Mouse (Mus musculus): ENCODE data around the gene Hdac4. TPM values are rescaled to one million over a fixed set of nuclear protein-coding genes. Genes with fewer than 3 reads are reported as not detected.

The Hdac4 gene
- polyA plus RNA-seq, 1 experiment from 2014 or later: 10.5 TPM

DNA sequence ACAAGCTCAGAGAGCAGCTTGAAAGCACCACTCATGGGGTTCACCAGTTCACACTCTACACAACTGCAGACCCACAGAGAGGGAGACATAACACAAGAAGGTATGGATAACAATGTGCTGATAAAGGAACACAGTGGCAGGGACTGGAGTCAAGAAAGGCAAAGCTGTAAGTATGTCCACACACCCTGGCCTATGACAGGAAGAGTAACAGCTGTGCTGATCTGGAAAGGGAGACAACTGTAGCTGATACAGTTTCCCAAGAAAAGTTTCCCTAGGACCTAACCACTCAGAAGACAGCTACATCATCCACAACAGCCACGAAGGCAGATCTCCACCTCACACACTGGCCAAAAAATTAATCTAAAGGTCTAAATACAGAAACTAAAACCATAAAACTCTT, 68.1 kb downstream of the Hdac4 start:
- H3K4me3 ChIP-seq: no peak overlapping the region
- no peak overlapping the region for H3K9ac ChIP-seq
- ATAC-seq (replicated peaks; ENCODE audit: insufficient number of reproducible peaks, insufficient read depth, low FRiP score, low read depth): no peak
- H3K36me3 ChIP-seq: no peaks in the 10 kb centered on the region
- peak overlapping the region; percentile 21; the same call in 1 of the 2 replicates for H3K27ac ChIP-seq
- WGBS: 42% methylated on average over 1 of the region's 1 CpGs
- no peaks in the 10 kb centered on the region for H3K27me3 ChIP-seq
- H3K4me1 ChIP-seq (replicated peaks): peaks cover 37% of the 10 kb centered on the region
- no peak overlapping the region for H3K4me2 ChIP-seq
- no peaks in the 10 kb centered on the region for H3K9me3 ChIP-seq (replicated peaks)

DNA sequence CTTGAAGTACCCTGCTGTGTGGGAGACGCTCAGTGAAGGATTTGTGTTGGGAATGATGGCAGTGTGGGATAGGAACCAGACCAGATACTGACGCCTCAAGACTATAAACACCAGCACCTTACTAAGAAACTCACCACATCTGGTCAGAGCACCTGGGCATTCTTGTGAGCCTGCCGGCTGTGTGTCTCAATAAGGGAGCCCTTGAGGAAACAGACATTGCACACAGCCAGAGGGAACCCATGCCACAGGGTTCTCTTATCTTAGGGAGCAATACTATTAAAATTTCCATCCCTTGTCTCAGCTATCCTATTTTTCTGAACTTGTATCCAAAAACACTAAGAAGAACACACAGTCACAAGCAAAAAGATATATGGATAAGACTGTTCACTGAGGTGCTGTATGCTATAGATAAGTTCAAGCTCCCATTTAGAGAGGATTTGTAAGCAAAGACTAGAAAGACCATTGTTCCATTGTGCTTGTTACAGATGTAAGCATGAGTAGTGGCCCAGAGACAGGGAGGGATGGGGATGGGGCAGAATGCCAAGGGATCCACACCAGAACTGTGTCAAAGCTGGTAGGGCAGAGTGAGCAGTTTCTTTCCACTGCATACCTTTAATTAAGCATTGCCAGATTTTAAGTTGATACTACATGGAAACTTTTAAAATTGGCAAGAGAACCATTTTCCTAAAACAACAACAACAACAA, 70.8 kb downstream of the Hdac4 start:
- 59% methylated on average over 3 of the region's 3 CpGs for WGBS
- H3K9me3 ChIP-seq (replicated peaks): no peaks in the 10 kb centered on the region
- ATAC-seq (replicated peaks; ENCODE audit: insufficient number of reproducible peaks, insufficient read depth, low FRiP score, low read depth): no peak
- H3K4me1 ChIP-seq (replicated peaks): peaks cover 15% of the 10 kb centered on the region; the same call in 1 of the 2 replicates
- no peak overlapping the region for H3K4me2 ChIP-seq
- no peaks in the 10 kb centered on the region for H3K36me3 ChIP-seq
- H3K27me3 ChIP-seq: no peaks in the 10 kb centered on the region
- H3K9ac ChIP-seq: no peak overlapping the region
- no peak overlapping the region for H3K4me3 ChIP-seq
- no peak overlapping the region for H3K27ac ChIP-seq

- Histone ChIP-seq H3K4me3 (no peak overlapping the region), H3K4me2 (no peak overlapping the region), H3K9me3 (replicated peaks) (no peaks in the 10 kb centered on the region), H3K36me3 (no peaks in the 10 kb centered on the region), H3K4me1 (replicated peaks) (peaks cover 29% of the 10 kb centered on the region), H3K27me3 (no peaks in the 10 kb centered on the region), H3K27ac (no peak overlapping the region), H3K9ac (no peak overlapping the region)
- WGBS: 33% methylated on average over 5 of the region's 5 CpGs
- no peak for ATAC-seq (replicated peaks; ENCODE audit: insufficient number of reproducible peaks, insufficient read depth, low FRiP score, low read depth)
Measured at GRCm38 (mm10) chr1:92119303-92119702, 76.2 kb downstream of the Hdac4 start.

DNA sequence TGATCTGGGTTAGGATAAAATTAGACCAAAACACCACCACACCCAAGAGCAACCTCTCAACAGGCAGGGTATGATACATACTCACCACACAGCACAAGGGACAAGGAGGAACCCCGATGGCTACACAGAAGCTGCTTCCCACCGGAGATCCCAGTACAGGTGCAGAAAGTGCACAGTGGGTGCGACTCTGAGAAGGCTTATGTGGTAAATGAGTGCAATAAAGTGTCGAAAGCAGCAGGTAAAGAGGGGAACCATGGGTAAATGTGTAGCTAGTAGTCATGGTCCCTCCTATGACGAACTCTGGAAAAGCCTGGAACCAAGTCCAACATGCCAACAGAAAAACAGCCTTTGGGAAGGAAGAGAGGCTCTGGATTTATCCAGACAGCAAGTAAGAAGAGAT, 77.9 kb downstream of the Hdac4 start:
- Histone ChIP-seq H3K4me2 (no peak overlapping the region), H3K9ac (no peak overlapping the region), H3K4me1 (replicated peaks) (peaks cover 38% of the 10 kb centered on the region), H3K27ac (no peak overlapping the region), H3K36me3 (no peaks in the 10 kb centered on the region), H3K4me3 (no peak overlapping the region), H3K9me3 (replicated peaks) (no peaks in the 10 kb centered on the region), H3K27me3 (no peaks in the 10 kb centered on the region)
- 87% methylated on average over 5 of the region's 5 CpGs for WGBS
- ATAC-seq (replicated peaks; ENCODE audit: insufficient number of reproducible peaks, insufficient read depth, low FRiP score, low read depth): no peak

- peaks cover 40% of the 10 kb centered on the region for H3K4me1 ChIP-seq (replicated peaks)
- H3K9me3 ChIP-seq (replicated peaks): no peaks in the 10 kb centered on the region
- no peaks in the 10 kb centered on the region for H3K27me3 ChIP-seq
- no peak overlapping the region for H3K4me3 ChIP-seq
- 44% methylated on average over 4 of the region's 4 CpGs for WGBS
- no peak for ATAC-seq (replicated peaks; ENCODE audit: insufficient number of reproducible peaks, insufficient read depth, low FRiP score, low read depth)
- H3K36me3 ChIP-seq: no peaks in the 10 kb centered on the region
- H3K9ac ChIP-seq: no peak overlapping the region
- H3K27ac ChIP-seq: peak overlapping the region; percentile 56
- no peak overlapping the region for H3K4me2 ChIP-seq
Measured at GRCm38 (mm10) chr1:92116169-92116568, 79.3 kb downstream of the Hdac4 start.

GRCm38 (mm10) chr1:92114091-92114490, 81.4 kb downstream of the Hdac4 start:
- H3K9ac ChIP-seq: no peak overlapping the region
- H3K36me3 ChIP-seq: no peaks in the 10 kb centered on the region
- no peaks in the 10 kb centered on the region for H3K9me3 ChIP-seq (replicated peaks)
- H3K27me3 ChIP-seq: no peaks in the 10 kb centered on the region
- ATAC-seq (replicated peaks; ENCODE audit: insufficient number of reproducible peaks, insufficient read depth, low FRiP score, low read depth): no peak
- H3K27ac ChIP-seq: no peak overlapping the region
- peaks cover 35% of the 10 kb centered on the region for H3K4me1 ChIP-seq (replicated peaks)
- no peak overlapping the region for H3K4me2 ChIP-seq
- H3K4me3 ChIP-seq: no peak overlapping the region
- WGBS: 82% methylated on average over 3 of the region's 3 CpGs

DNA sequence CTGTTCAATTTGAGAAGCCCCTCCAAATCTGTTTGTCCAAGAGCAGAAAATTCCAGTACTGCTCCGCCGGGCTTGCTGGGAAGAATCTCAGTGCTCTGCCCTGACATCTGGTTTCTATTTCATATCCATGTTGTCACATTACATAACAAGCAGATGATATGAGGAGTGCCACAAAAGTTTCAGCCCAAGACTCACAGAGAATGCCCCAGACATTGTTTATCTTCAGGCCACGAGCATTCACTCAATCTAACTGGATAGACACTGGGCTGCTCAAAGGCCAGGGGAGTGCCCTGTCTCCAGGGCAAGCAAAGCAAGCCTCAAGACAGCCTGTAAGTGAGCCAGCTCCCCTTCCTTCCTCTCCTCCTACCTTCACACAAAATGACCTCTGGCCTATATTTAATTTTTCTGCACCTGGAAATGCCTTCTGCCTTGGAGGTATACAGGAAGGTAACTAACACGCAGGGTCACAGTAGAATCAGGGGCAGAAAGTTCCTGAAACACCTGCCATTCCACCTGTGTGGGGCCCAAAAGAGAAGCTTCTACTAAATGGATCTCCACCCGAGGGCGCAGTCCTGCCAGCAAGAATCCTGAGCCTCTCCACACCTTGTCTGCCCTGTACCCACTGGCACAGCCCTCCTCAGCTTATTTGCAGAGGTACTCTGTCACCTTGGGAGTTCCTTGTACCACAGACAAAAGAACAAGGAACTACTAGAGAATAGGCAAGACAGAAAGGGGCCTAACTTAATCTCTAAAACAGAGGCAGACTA, 82.1 kb downstream of the Hdac4 start:
- no peak overlapping the region for H3K4me3 ChIP-seq
- H3K4me2 ChIP-seq: no peak overlapping the region
- peak overlapping the region; percentile 5; the same call in 1 of the 2 replicates for H3K27ac ChIP-seq
- H3K9ac ChIP-seq: no peak overlapping the region
- WGBS: 54% methylated on average over 6 of the region's 6 CpGs
- no peaks in the 10 kb centered on the region for H3K36me3 ChIP-seq
- no peaks in the 10 kb centered on the region for H3K27me3 ChIP-seq
- H3K4me1 ChIP-seq (replicated peaks): peaks cover 40% of the 10 kb centered on the region
- no peak for ATAC-seq (replicated peaks; ENCODE audit: insufficient number of reproducible peaks, insufficient read depth, low FRiP score, low read depth)
- no peaks in the 10 kb centered on the region for H3K9me3 ChIP-seq (replicated peaks)

GRCm38 (mm10) chr1:92112591-92112990, 82.9 kb downstream of the Hdac4 start:
- Histone ChIP-seq H3K4me2 (no peak overlapping the region), H3K27ac (peak overlapping the region; percentile 5; the same call in 1 of the 2 replicates)
- 84% methylated on average over 5 of the region's 5 CpGs for WGBS

DNA sequence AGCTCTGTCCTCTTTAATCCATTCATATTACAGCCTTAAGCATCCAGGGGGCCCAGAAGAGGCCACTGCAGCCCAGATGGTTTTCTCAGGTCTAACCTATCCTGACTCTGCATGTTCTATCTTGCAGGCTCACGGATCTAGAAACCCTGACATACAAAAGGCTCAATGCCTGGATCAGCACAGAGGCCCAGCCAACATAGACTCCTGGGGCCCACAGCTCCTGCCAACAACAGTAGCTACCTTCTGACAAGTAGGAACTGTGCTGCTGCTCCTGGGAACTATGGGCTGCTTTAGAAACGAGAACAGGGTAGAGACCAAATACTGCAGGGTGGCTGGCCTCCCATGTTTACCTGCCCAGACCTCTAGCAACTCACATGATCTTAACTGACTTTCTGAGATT, 83.9 kb downstream of the Hdac4 start:
- H3K9ac ChIP-seq: no peak overlapping the region

More at GRCm38 (mm10) chr1:92112591-92112990, 82.9 kb downstream of the Hdac4 start:
- H3K9ac ChIP-seq: no peak overlapping the region
- peaks cover 40% of the 10 kb centered on the region for H3K4me1 ChIP-seq (replicated peaks)
- no peaks in the 10 kb centered on the region for H3K36me3 ChIP-seq
- no peaks in the 10 kb centered on the region for H3K9me3 ChIP-seq (replicated peaks)
- ATAC-seq (replicated peaks; ENCODE audit: insufficient number of reproducible peaks, insufficient read depth, low FRiP score, low read depth): no peak
- H3K27me3 ChIP-seq: no peaks in the 10 kb centered on the region
- no peak overlapping the region for H3K4me3 ChIP-seq

DNA sequence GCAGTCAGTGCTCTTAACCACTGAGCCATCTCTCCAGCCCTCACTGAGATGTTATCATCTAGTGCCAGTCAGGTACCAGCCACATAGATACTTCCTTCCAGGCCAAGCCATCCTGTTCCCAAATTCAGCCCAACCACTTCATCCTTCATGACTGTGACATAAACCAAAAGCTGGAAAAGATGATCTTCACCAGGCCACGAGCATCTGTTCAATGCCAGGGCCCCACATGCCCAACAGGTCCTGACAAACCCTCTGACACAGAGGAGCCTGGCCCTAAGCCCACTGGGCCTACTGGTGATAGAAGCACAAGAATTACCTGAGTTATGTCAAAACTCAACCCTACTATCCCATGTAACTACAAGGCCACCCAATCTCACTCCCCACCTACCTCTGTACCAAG, 84.5 kb downstream of the Hdac4 start:
- 77% methylated on average over 1 of the region's 1 CpGs for WGBS
- no peak overlapping the region for H3K4me2 ChIP-seq
- no peaks in the 10 kb centered on the region for H3K36me3 ChIP-seq
- no peaks in the 10 kb centered on the region for H3K9me3 ChIP-seq (replicated peaks)
- no peak for ATAC-seq (replicated peaks; ENCODE audit: insufficient number of reproducible peaks, insufficient read depth, low FRiP score, low read depth)
- no peak overlapping the region for H3K27ac ChIP-seq
- no peak overlapping the region for H3K9ac ChIP-seq
- no peak overlapping the region for H3K4me3 ChIP-seq
- no peaks in the 10 kb centered on the region for H3K27me3 ChIP-seq
- peaks cover 38% of the 10 kb centered on the region for H3K4me1 ChIP-seq (replicated peaks)

More for the DNA sequence above, 83.9 kb downstream of the Hdac4 start:
- no peaks in the 10 kb centered on the region for H3K27me3 ChIP-seq
- no peak overlapping the region for H3K4me3 ChIP-seq
- no peak overlapping the region for H3K27ac ChIP-seq
- H3K4me2 ChIP-seq: no peak overlapping the region
- no peaks in the 10 kb centered on the region for H3K36me3 ChIP-seq
- H3K9me3 ChIP-seq (replicated peaks): no peaks in the 10 kb centered on the region
- WGBS: 66% methylated on average over 2 of the region's 2 CpGs
- ATAC-seq (replicated peaks; ENCODE audit: insufficient number of reproducible peaks, insufficient read depth, low FRiP score, low read depth): no peak
- H3K4me1 ChIP-seq (replicated peaks): peaks cover 40% of the 10 kb centered on the region

DNA sequence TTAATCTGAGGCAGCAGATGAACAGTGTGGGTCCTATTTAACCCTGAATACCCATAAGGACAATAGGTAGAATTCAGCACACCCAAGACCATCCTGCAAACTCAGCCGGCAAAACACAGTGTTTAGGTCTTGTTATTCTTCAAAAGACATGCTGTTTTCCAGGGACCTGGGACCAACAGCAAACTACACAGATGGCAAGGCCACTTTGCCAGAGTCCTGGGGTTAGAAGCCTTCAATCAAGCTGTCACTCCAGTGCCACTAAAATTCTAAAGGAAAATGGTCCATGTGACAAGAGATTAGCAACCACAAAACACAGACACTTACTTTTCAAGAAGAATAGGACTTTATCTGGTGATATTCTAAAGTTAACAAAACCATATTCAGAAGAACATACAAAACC, 86.3 kb downstream of the Hdac4 start:
- H3K36me3 ChIP-seq: no peaks in the 10 kb centered on the region
- H3K9ac ChIP-seq: no peak overlapping the region
- WGBS: 88% methylated on average over 1 of the region's 1 CpGs
- ATAC-seq (replicated peaks; ENCODE audit: insufficient number of reproducible peaks, insufficient read depth, low FRiP score, low read depth): no peak
- H3K4me3 ChIP-seq: no peak overlapping the region
- H3K27ac ChIP-seq: no peak overlapping the region
- no peaks in the 10 kb centered on the region for H3K27me3 ChIP-seq
- H3K4me1 ChIP-seq (replicated peaks): peaks cover 27% of the 10 kb centered on the region
- H3K4me2 ChIP-seq: no peak overlapping the region
- H3K9me3 ChIP-seq (replicated peaks): no peaks in the 10 kb centered on the region

Measured in heart, embryonic 15.5 days (tissue).